Mouse (Mus musculus): ENCODE data around the gene Pclaf.

Pclaf gene

DNA sequence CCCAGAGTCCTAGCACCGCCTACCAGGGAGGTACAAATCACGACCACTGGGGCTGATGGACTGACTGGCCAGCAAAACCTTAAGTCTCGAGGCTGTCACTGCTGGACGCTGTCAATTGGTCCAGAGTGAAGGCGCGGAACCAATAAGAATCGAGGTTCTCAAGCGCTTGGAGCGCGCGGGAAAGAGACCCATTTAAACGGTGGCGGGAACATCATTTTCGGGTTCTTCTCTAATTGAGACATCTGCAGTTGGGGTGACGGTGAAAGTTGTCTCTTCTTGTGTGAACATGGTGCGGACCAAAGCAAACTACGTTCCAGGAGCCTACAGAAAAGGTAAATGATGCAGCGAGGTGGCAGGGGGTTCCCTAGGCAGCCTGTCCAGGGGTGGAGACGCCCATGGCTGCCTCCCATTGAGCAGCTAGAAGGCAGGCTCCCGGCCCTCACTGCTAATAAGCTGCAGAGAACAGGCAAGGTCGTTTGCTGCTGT, at the start of gene Pclaf:
Pclaf (plus strand) TSS at position 95 of the 486 bp plus-strand sequence.
- peak; percentile 78 to 87 for DNase-seq

- DNase-seq, result peak; percentile 56 to 59
These were observed 45.4 kb upstream of the Pclaf start for GRCm38 (mm10) chr9:65844421-65845165.

- DNase-seq, result peak; percentile 54 to 63
These were observed 41.9 kb upstream of the Pclaf start for GRCm38 (mm10) chr9:65848154-65848553.

GRCm38 (mm10) chr9:65850203-65850602, 39.8 kb upstream of the Pclaf start:
- DNase-seq, result no peak

DNA sequence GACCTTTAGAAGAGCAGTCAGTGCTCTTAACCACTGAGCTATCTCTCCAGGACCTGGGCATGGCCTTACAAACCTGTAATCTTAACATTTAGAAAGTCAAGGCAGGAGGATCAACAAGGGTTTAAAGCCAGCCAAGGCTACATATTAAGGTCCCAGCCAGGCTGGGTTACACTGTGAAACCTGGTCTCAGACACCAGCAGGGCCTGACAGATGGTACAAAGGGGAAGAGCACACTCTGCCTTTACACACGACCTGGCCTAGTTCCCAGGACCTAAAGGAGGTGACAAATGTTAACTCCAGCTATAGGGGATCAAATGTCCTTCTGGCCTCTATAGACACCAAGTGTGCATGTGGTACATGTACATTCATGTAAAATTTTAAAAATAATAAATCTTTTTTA, 30.4 kb upstream of the Pclaf start:
- no peak for DNase-seq

DNA sequence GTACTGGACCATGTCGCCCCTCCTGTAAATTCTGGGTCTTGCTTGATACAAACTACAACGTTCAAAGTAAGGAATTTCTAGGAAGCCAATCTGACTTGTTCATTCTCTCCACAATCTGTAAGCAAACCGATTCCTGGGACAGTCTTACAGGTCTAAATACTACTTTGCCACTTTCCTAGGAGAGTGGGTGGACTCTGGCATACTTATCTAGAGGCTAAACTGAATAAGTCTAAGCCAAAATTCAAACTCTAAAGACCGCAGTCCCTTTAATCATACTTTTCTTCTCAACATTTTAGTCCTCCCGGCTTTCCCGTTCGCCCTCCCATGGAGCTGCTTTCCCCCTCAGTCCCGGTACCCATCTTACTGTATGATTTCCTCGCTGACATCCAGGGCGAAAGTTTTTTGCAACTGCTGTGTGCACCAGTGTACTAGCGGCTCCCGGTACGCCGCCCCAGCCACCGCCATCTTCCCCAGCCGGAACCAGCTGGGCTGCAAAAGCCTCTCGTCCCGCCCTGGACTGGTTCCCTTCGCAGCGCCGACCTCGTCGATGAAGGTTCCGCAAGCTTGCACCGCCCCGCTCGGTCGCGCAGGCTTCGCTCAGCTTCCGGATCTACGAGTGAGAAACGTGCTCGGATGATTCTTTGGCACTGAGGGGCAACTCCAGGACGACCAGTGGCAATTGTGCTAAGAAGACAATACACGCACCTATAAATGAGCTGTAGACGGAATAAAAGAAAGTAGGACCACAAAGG, 5.3 kb upstream of the Pclaf start:
- DNase-seq, result peak; percentile 94 to 95

DNA sequence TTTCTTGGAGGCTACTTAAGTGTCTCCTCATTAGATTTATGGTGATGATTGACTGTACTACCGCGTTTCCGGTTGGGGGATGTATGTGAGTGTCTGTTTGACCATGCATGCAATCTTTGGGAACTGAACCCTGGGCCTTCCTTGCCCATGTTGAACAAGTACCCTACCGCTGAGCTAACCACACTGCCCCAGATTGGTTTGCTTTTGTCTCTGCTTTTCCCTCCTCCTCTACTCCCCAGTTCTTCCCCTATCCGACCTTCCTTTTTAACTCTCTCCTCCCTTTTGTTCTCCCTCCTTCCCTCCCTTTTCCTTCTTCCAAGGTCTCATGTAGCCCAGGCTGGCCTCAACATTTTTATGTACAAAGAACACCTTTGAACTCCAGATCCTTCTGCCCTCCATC, 1.1 kb downstream of the Pclaf start:
- DNase-seq, result peak; percentile 3 to 4

GRCm38 (mm10) chr9:65896977-65897376, 6.9 kb downstream of the Pclaf start:
- DNase-seq, result no peak

- DNase-seq, result no peak
These were observed 12.8 kb downstream of the Pclaf start for GRCm38 (mm10) chr9:65902879-65903278.

- no peak for DNase-seq
These were observed 13.4 kb downstream of the Pclaf start for GRCm38 (mm10) chr9:65903419-65903818.

GRCm38 (mm10) chr9:65908394-65909300, 18.6 kb downstream of the Pclaf start, which contains the start of the genes Trip4 and Csnk1g1:
Gene Trip4 (minus strand): TSS chr9:65908794.
Gene Csnk1g1 (plus strand): TSS chr9:65908924.
- DNase-seq, result peak; percentile 93 to 97

DNA sequence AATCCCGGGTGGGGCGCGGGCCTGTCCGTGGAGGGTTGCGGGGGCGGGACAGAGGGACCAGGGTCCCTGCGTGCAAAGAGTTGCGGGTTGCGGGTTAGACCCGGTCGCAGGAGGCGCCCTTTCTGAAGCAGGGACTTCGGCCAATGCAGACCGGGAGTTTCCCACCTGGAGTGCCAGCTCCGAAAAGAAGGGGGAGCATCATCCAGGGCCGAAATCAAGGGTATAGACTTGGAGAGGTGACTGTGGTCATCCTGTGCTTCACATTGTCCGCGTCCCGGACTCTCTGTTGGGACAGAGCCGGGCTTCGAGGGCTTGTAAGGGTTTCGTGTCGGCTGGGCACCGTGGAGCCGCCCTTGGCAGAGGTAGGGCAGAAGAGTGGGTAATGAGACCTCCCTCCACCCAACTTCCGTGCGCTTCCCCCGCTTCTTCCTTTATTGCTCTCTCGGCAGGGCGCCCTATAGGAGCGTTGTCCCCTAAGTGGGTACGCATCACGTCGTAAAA, 19.3 kb downstream of the Pclaf start:
- peak; percentile 69 to 80 for DNase-seq

DNA sequence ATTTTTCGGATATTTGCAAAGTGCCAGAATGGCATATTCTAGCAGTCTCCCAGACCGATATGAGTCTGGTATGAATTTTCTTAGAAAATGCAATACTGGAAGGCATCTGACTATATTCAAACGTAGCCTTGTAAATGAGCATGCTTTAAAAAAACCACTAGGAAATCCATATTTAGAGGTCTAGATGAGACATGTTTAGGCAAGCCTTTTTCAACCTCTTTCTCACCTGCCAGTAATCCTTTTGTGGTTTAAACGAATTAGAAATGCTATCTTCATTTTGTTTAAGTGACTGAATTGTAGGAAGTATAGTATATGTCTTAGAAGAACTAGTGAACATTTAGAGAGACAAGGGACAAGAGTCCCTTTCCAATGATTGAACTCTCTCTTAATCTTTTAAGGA, 19.8 kb downstream of the Pclaf start:
- no peak for DNase-seq

- no peak for DNase-seq
These were observed 23.9 kb downstream of the Pclaf start for GRCm38 (mm10) chr9:65913976-65914375.

DNA sequence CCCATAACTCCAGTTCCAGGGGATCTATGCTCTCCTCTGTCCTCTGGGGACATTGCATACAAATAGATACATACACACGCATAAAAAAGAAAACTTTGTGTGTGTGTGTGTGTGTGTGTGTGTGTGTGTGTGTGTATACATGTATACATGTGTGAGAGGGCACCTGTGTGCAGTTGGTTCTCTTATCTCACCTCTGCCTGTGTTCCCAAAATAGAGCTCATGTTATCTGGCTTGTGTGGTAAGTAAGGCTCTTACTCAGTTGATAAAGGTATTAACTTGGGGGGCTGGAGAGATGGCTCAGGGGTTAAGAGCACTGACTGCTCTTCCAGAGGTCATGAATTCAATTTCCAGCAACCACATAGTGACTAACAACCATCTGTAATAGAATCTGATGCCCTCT, 27.0 kb downstream of the Pclaf start:
- DNase-seq, result no peak

DNA sequence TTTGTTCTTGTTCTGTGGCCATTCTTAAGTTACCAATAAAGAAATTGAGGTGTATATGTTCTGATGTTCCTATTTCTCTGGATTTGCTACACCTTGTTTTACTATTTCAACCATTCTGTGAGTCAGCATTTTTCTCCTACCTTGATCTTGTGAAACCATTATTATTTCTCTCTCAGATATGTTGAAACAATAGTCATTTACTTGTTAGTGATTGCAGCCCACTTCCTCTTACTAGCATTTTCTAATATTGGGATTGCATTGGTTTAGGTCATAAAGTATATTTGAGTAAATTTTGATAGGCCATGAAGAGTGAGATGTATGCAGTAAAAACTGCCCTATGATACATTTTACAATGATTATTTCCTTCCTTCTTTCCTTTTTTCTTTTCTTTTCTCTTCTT, 38.4 kb downstream of the Pclaf start:
- DNase-seq, result no peak

DNA sequence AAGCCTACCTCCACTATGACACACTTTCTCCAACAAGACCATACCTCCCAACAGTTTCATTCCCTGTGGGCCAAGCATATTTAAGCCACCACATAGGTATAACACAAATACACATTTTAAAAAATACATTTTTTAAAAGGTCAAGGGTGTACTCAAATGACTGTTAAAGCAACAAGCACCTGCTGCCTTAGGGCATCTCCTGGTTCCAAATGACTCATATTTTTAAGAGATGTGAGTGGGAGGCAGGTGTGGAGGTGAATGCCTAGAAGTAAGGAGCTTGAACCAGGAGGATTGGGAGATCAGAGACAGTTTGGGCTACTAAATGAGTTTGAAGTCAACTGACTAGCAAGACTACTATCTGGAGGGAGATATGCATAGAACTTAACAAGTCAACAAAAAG, 39.8 kb downstream of the Pclaf start:
- DNase-seq, result no peak

DNA sequence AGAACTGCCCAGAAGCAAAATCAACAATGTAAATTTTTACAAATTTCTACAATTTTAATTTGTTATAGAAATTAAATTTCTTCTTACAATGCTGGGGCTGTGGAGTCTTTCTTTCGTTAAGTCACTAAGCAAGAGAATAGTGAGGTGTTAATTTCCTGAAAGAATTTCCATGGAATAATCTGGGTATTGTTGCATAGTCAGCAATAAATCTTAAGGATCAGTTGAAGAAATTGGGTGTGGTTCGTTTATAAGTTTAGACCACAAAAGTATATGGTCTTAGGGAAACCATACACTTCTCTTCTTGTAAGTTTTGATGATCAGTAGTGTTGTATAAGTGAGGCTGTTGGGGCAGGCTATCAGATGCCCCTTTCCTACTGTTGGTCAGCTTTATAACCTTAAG, 47.5 kb downstream of the Pclaf start:
- no peak for DNase-seq

GRCm38 (mm10) chr9:65951082-65951587, 61.1 kb downstream of the Pclaf start:
- DNase-seq, result peak; percentile 20 to 32
